Comparison of ENCODE assay signal across 10 mouse cellular contexts in the genomic region with DNA sequence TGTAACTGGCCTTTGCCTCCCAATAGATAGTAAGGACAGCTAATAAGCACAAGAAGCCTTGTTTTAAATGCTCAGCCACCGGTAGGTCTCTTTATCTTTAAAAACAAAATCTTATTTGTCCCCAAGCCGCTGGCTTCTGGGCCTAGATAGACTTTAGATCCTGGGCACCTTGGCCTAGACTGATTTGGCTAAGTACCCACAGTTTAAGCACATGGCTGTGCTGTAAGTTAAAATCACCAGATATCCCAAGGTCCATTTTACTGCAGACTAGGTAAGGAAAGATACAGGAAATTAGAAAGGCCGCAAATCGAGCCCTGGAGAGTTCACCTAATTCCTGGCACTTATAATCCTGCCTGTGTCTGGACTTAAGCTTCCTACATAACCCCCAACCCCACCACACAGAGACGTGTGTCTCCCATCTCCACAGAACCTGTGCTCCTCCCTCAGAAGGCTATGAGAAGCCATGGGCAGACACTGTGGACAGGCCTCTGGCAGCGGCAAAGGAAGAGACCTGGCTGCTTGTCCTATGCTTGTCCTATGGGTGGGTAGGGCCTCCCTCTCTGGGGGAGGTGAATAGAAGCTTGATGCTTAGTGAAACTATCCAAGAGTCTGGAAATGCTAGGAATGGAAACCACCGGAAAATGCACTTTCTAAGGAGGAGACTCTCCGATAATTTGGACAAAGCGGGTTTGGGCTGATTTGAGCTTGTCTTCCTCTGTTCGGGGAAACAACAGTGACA. TPM values are rescaled to one million over a fixed set of nuclear protein-coding genes. Genes with fewer than 3 reads are reported as not detected.
DNase-seq lines count a peak whose midpoint lies in the region; ATAC-seq and TF ChIP-seq lines count a peak whose summit lies in the region.
"Had no signal": no experiment of that assay in that cellular context is flagged by ENCODE, and none has a peak within 500 bp of the region (broad histone marks: within the 10 kb centered on the region; RNA-seq: fewer than 3 reads in every experiment).

No protein-coding gene starts in this region.

- H3K27me3 ChIP-seq in heart, adult 2 months (ENCODE audit: control insufficient read depth, insufficient read depth, low read length), result no peaks in the 10 kb centered on the region
- peaks cover 77% of the 10 kb centered on the region for H3K27me3 ChIP-seq in midbrain, embryonic 15.5 days (replicated peaks)
- peaks cover 93% of the 10 kb centered on the region for H3K27me3 ChIP-seq in midbrain, embryonic 13.5 days
- peaks cover 4% of the 10 kb centered on the region; the same call in 1 of the 2 replicates for H3K27me3 ChIP-seq in limb, embryonic 15.5 days

- no peaks in the 10 kb centered on the region for H3K9me3 ChIP-seq in midbrain, embryonic 15.5 days
- H3K9me3 ChIP-seq in midbrain, embryonic 13.5 days, result no peaks in the 10 kb centered on the region
- H3K9me3 ChIP-seq in limb, embryonic 15.5 days, result no peaks in the 10 kb centered on the region

- DNase-seq in heart, adult 2 months, result no peak
- DNase-seq in heart, adult 9 months (ENCODE audit: low spot score in 2 of 2), result no peak
- no peak for DNase-seq in adrenal gland, adult 8-10 months
- no peak for DNase-seq in layer of hippocampus, postnatal 25 days (ENCODE audit: extremely low spot score in 1 of 2, low spot score in 1 of 2)
- DNase-seq: kidney, postnatal 14 days; lung, adult 2 months; thymus, postnatal 4 days had no signal

- no peak for TF ChIP-seq POLR2A in heart, adult 2 months (IDR thresholded peaks at IDR 0.05; ENCODE audit: insufficient read depth, low read depth, low read length)

- H3K27ac ChIP-seq in heart, adult 2 months, result peak overlapping the region; percentile 36
- peak overlapping the region; percentile 67; the same call in 1 of the 2 replicates for H3K27ac ChIP-seq in midbrain, embryonic 15.5 days
- H3K27ac ChIP-seq in midbrain, embryonic 13.5 days, result no peak overlapping the region
- peak overlapping the region; percentile 52 for H3K27ac ChIP-seq in limb, embryonic 15.5 days

- 72% methylated on average over 10 of the region's 10 CpGs for WGBS in heart, adult 2 months
- 41% methylated on average over 10 of the region's 10 CpGs for WGBS in midbrain, embryonic 15.5 days
- WGBS in midbrain, embryonic 13.5 days, result 20% methylated on average over 10 of the region's 10 CpGs
- 47% methylated on average over 10 of the region's 10 CpGs for WGBS in limb, embryonic 15.5 days

- TF ChIP-seq CTCF in heart, adult 2 months (IDR thresholded peaks at IDR 0.05), result no peak

- no peak overlapping the region for H3K9ac ChIP-seq in heart, adult 2 months (ENCODE audit: low read depth, low read length)
- no peak overlapping the region for H3K9ac ChIP-seq in midbrain, embryonic 15.5 days
- no peak overlapping the region for H3K9ac ChIP-seq in midbrain, embryonic 13.5 days (replicated peaks)
- H3K9ac ChIP-seq in limb, embryonic 15.5 days, result peak overlapping the region; percentile 8; the same call in 1 of the 2 replicates

- no peak overlapping the region for H3K4me3 ChIP-seq in heart, adult 2 months
- no peak overlapping the region for H3K4me3 ChIP-seq in midbrain, embryonic 15.5 days
- no peak overlapping the region for H3K4me3 ChIP-seq in midbrain, embryonic 13.5 days (replicated peaks)
- H3K4me3 ChIP-seq in limb, embryonic 15.5 days, result no peak overlapping the region

- no peak for TF ChIP-seq EP300 in heart, adult 2 months (IDR thresholded peaks at IDR 0.05; ENCODE audit: insufficient read depth, low read depth, low read length)

- no peak for ATAC-seq in midbrain, embryonic 15.5 days (replicated peaks)
- no peak for ATAC-seq in midbrain, embryonic 13.5 days
- ATAC-seq in limb, embryonic 15.5 days (ENCODE audit: insufficient number of reproducible peaks, low FRiP score, low TSS enrichment, low read depth), result no peak

- peaks cover 3% of the 10 kb centered on the region for H3K79me2 ChIP-seq in heart, adult 2 months (replicated peaks; ENCODE audit: control insufficient read depth, insufficient read depth, low read length)

- H3K4me2 ChIP-seq in midbrain, embryonic 15.5 days, result no peak overlapping the region
- no peak overlapping the region for H3K4me2 ChIP-seq in midbrain, embryonic 13.5 days (replicated peaks)
- peak overlapping the region; percentile 24 for H3K4me2 ChIP-seq in limb, embryonic 15.5 days

- H3K36me3 ChIP-seq in heart, adult 2 months (ENCODE audit: control insufficient read depth, insufficient read depth, low read length), result peaks cover 3% of the 10 kb centered on the region; the same call in 1 of the 2 replicates
- no peaks in the 10 kb centered on the region for H3K36me3 ChIP-seq in midbrain, embryonic 15.5 days (replicated peaks)
- no peaks in the 10 kb centered on the region for H3K36me3 ChIP-seq in midbrain, embryonic 13.5 days
- H3K36me3 ChIP-seq in limb, embryonic 15.5 days, result no peaks in the 10 kb centered on the region

- intact Hi-C loops in heart, adult 2 months (cut with DNase I), result no loop called here

- peaks cover 33% of the 10 kb centered on the region for H3K4me1 ChIP-seq in heart, adult 2 months (ENCODE audit: control insufficient read depth, insufficient read depth, low read length)
- peaks cover 34% of the 10 kb centered on the region for H3K4me1 ChIP-seq in midbrain, embryonic 15.5 days
- peaks cover 52% of the 10 kb centered on the region for H3K4me1 ChIP-seq in midbrain, embryonic 13.5 days (replicated peaks)
- H3K4me1 ChIP-seq in limb, embryonic 15.5 days, result peaks cover 87% of the 10 kb centered on the region

RNA-seq across cellular contexts. Expression of gene Nfix, which starts 22.1 kb away (rescaled TPM):
- 100 to 1,000 TPM; 274 to 297 TPM for total RNA-seq in heart, adult 2 months (2021)
- 49.0 and 68.7 TPM in 2 replicates for polyA plus RNA-seq in heart, adult 2 months (2012; rRNA removed)
- 48.6 and 54.0 TPM in 2 replicates for polyA plus RNA-seq in midbrain, embryonic 15.5 days (2015; fragmentation: Nextera tagmentation; extraction: Ambion mirVana)
- polyA plus RNA-seq in midbrain, embryonic 13.5 days (2015; fragmentation: Nextera tagmentation; extraction: Ambion mirVana), result 22.4 and 28.4 TPM in 2 replicates
- 87.0 and 100 TPM in 2 replicates for polyA plus RNA-seq in limb, embryonic 15.5 days (2015; fragmentation: Nextera tagmentation; extraction: Ambion mirVana)
- 100 to 1,000 TPM in 3 of 4 experiments, 10 to 100 TPM in 1; 99.6 to 150 (median 117) TPM for total RNA-seq in adrenal gland, adult 8-10 months (2022)
- total RNA-seq in layer of hippocampus, postnatal 25 days (2021), result 100 to 1,000 TPM; 406 to 477 TPM

RNA-seq across cellular contexts. Expression of gene Dand5, which starts 44.6 kb away (rescaled TPM):
- 10 to 100 TPM; 11.2 to 12.3 TPM for total RNA-seq in heart, adult 2 months (2021)
- polyA plus RNA-seq in heart, adult 2 months (2012; rRNA removed), result 6.1 and 7.6 TPM in 2 replicates
- polyA plus RNA-seq in midbrain, embryonic 15.5 days (2015; fragmentation: Nextera tagmentation; extraction: Ambion mirVana), result 12.3 and 13.4 TPM in 2 replicates
- 8.8 and 8.9 TPM in 2 replicates for polyA plus RNA-seq in midbrain, embryonic 13.5 days (2015; fragmentation: Nextera tagmentation; extraction: Ambion mirVana)
- 7.5 and 8.0 TPM in 2 replicates for polyA plus RNA-seq in limb, embryonic 15.5 days (2015; fragmentation: Nextera tagmentation; extraction: Ambion mirVana)
- total RNA-seq in adrenal gland, adult 8-10 months (2022), result 10 to 100 TPM; 11.2 to 14.9 (median 12.5) TPM
- 10 to 100 TPM in 1 of 2 experiments, 1 to 10 TPM in 1; 9.3 to 10.6 TPM for total RNA-seq in layer of hippocampus, postnatal 25 days (2021)

RNA-seq across cellular contexts. Expression of gene Gadd45gip1, which starts 53.3 kb away (rescaled TPM):
- 10 to 100 TPM; 27.4 to 29.7 TPM for total RNA-seq in heart, adult 2 months (2021)
- polyA plus RNA-seq in heart, adult 2 months (2012; rRNA removed), result 13.4 and 21.2 TPM in 2 replicates
- polyA plus RNA-seq in midbrain, embryonic 15.5 days (2015; fragmentation: Nextera tagmentation; extraction: Ambion mirVana), result 35.5 and 36.1 TPM in 2 replicates
- polyA plus RNA-seq in midbrain, embryonic 13.5 days (2015; fragmentation: Nextera tagmentation; extraction: Ambion mirVana), result 34.5 and 36.3 TPM in 2 replicates
- 44.7 and 45.6 TPM in 2 replicates for polyA plus RNA-seq in limb, embryonic 15.5 days (2015; fragmentation: Nextera tagmentation; extraction: Ambion mirVana)
- total RNA-seq in adrenal gland, adult 8-10 months (2022), result 10 to 100 TPM; 63.6 to 68.4 (median 66.2) TPM
- 10 to 100 TPM; 23.7 to 27.3 TPM for total RNA-seq in layer of hippocampus, postnatal 25 days (2021)

RNA-seq across cellular contexts. Expression of gene G430095P16Rik, which starts 55.3 kb away (rescaled TPM):
- under 1 TPM in 1 of 2 experiments, not detected in 1; 0.55 TPM for total RNA-seq in heart, adult 2 months (2021)
- 0.70 TPM in 1 of 2 replicates, not detected in the other for polyA plus RNA-seq in heart, adult 2 months (2012; rRNA removed)
- polyA plus RNA-seq in midbrain, embryonic 15.5 days (2015; fragmentation: Nextera tagmentation; extraction: Ambion mirVana), result 0.97 and 1.8 TPM in 2 replicates
- 1.3 and 1.9 TPM in 2 replicates for polyA plus RNA-seq in midbrain, embryonic 13.5 days (2015; fragmentation: Nextera tagmentation; extraction: Ambion mirVana)
- polyA plus RNA-seq in limb, embryonic 15.5 days (2015; fragmentation: Nextera tagmentation; extraction: Ambion mirVana), result 3.8 and 5.5 TPM in 2 replicates
- total RNA-seq in adrenal gland, adult 8-10 months (2022), result under 1 TPM in 2 of 4 experiments, not detected in 2; 0.52 to 0.73 TPM
- total RNA-seq in layer of hippocampus, postnatal 25 days (2021), result not detected
